Mouse (Mus musculus) retina, adult 2 months (tissue): ENCODE data around the gene Slc19a1.

Source experiments
- DNase-seq: peaks from one replicate; pipeline ENCODE4 v3.0.0-alpha.2; 2012; ENCODE audit warnings: low read depth, low spot score

Slc19a1 gene

DNA sequence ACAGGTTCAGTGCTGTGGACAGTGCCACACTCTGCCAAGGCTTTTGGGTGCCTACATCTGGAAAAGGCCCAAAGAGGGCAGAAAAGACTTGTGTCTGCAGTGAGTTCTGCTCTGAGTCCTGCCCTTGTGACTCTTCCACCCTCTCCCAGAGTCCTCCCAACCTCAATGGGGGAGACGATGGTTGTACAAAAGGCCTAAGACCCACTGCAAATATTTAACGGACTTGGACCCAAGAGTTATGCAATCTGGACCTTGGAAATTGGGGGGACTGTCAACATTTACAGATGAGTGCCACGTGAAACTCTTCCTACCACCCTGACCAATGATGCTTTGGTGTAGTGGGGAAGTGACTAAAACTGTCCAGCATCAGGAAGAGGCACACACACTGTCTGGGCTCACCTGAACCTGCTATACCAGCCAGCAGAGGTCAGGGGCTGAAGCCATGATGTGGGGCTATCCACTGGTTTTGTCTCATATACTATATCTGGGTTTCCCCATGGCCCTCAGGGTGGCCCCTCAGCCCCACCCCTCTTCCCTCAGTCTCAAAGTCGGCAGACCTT is 59.6 kb downstream of the Slc19a1 start:
- DNase-seq = no peak

DNA sequence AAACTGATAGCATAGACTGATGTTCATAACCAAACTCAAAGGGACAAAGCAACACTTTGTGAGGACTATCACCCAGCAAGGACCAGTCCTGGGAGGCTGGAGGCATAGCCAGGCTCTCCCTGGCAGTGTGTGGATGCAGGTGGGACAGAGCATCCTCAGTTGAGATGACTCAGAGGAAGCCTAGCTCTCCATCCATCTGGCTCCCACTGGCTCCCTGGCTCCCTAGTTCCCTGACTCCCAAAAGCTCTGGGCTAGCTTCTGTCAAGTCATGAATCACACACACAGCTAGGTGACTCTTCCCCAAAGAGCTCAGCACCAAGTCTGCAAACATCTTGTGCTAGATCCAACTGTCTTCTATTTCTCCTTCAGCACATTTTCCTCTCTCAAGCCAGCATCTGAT is 61.8 kb downstream of the Slc19a1 start:
- no peak for DNase-seq

DNA sequence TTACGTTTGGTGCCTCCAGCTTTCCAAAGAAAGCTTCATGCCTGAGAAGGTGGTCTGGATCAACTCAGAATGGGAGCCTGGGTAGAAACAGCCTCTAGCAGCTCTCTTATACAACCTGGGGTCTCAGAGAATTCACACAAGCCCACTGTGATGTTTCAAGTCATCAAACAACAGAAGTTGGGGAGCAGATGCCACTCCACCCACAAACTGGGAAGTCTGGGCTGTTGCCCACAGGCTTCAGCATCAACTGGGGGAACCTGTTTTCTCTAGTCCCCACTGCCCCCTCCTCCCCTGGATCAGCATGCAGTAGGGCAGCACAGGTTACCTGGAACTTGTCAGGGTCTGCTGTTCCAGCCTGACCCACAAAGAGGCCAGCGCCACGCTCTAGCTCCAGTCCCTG is 63.6 kb downstream of the Slc19a1 start:
- no peak for DNase-seq

DNA sequence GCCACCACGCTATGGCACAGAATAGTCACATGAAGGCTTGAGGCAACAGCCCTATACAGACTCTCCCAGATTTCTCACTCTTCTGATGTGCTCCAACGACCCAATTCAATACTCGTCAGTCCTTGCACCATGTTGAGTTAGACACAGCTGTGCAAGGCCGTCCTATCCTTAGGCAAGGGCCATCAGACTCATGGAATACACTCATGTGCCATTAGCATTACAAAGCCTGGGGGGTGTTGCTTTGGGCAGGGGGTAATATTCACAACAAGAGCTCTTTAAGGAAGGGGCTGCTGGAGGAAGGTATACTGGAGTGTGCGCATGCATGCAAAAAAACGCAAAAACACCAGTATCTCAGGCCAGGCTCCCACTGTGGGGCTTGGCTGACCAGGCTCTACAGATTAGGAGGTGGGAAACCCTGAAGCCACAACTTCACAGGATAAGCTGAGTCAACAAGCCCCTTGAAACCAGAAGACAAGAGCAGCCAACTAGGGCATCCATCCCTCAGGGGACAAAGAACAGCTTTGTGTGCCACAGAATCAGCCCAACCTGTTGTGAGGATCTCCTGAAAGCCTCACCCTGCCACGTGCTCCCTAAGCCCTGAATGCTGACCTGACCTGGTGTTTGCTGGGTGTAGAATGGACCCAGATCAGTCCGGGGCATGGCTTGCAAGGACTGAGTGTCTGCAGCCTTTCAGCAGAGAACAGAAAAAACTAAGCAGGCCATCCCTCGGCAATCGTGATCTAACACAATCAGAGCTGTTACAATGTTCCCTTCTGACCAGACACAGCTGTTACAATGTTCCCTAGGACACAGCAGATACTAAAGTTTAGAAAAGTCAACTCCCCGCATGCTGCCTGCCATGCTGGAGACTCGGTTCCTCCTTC is 65.2 kb downstream of the Slc19a1 start:
- no peak for DNase-seq

DNA sequence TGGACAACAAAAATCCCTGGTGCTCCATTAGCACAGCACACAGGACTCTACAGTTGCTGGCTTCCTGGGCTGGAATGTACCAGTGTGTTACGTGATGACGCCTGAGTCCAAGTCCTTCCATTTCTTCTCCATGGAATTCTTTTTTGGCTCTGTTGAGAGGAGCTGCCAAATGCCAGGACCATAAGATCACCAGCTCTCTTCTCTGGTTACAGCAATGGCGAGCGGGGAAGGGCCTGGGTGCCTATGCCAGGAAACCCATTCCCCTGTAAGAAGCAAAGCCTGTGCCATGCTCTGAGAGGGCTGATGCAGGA is 65.8 kb downstream of the Slc19a1 start:
- no peak for DNase-seq

DNA sequence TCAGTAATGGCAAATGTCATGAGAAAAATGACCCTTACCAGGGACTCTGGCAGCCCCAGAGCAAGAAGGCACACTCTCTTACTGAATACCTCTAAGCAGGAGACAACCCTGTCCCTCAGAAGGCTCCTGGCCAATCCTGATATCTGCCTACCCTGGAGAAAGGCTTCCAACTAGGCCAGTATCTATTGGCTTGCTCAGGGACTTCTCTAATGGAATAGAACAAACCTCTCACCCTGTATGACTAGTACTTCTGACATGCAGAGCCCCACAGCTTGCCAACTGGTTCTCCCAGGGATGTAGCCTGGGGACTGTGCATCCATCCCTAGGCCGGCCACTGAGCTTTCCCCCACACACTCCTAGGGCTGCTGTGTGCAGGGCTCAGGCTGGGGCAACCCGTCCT is 66.6 kb downstream of the Slc19a1 start:
- no peak for DNase-seq

DNA sequence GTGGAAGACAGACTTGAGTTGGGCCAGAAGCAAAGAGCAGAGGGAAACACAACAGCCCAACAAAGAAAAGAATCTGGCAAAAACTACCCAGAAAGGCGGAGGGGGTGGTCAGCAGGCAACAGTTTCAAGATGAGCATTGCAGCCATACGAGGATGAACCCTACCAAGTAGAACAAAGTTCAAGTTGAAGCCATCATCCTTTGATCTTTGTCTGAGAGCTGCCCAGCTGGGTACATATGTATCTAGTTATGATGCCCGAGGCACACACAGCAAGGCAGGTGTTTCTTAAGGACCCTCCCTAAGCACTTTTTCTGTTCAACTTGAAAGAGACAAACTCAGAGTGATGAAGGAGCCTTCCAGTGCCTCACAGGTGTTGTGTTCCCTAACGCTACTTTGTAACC is 67.7 kb downstream of the Slc19a1 start:
- DNase-seq = no peak

DNA sequence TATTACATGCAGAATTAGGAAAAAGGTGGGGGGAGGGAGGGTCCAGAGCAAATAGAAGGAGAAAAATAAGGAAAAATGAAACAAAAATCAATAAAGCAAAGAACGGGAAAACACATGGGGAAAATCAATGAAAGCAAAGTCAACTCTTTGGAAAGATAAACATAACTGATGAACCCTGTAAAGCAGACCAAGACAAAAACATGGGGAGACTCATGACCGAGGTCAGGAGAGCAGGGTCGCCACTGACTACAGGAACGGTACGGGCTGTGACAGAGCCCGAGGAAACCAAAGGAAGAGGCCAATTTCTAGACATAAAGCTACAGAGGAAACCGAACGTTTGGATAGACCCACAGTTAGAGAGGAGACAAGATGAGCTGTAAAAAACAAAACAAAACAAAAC is 71.6 kb downstream of the Slc19a1 start:
- no peak for DNase-seq

DNA sequence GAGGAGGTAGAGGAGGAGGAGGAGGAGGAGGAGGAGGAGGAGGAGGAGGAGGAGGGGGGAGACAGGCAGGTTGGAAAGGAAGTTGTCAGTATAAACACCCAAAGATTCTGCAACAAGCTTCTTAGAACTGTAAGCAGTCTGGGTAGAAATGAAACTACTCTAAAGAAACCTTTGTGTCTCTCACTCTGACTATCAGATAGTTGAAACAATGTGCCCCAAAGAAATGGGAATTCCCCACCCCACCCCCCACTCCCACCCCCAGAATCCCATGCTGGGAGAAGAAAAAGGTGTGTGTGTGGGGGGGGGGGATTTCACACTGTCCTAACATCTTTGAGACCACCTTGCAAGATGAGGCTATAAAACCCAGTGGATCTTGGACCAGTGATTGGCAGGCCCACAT is 72.3 kb downstream of the Slc19a1 start:
- no peak for DNase-seq

DNA sequence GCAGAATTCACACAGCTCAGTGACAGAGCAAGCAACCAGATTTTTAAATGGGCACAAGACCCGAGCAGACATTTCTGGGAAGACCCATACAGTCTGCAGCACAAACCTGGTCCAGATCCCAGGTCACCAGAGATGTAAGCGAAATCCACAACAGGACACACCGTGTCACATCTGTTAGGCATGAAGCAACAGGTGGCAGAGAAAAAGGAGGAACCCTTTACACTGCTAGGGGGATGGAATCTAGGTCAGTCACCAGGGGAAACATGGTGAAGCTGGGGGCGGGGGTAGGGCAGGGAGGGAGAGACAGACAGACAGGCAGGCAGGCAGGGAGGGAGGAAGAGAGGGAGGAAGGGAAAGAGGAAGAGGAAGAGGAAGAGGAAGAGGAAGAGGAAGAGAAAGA is 76.1 kb downstream of the Slc19a1 start:
- no peak for DNase-seq

DNA sequence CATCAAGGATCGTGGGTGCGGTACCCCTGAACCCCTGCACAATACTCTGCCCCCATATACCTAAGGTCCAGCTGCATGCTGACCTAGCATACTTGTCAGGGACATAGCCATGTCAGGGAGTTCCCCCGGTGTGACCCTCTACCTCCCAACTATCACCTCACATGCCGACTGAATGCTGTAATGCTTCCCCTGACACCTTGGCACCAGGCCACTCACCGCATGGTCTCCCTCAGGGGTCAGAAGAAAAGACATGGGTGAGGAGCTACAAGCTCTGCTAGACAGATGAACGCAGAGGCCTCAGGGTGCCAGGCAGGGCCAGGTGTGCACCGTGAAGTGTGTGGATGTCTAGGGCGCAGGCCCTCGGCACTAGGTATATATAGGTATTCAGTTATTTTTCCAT is 78.0 kb downstream of the Slc19a1 start:
- DNase-seq = no peak
